Mouse (Mus musculus): ENCODE data around the gene Rcc1. TPM values are rescaled to one million over a fixed set of nuclear protein-coding genes. Genes with fewer than 3 reads are reported as not detected.
"Not testable (repeated sequence)": the region's sequence is repeated elsewhere in the genome, so short reads cannot be mapped to it uniquely, and the experiment has no call there.

Rcc1 gene
- polyA plus RNA-seq, 1 experiment from 2014 or later, result 36.4 TPM

- 82% methylated on average over 12 of the region's 12 CpGs for WGBS
- Histone ChIP-seq H3K9me3 (no peaks in the 10 kb centered on the region), H3K4me3 (no peak overlapping the region), H3K4me1 (no peaks in the 10 kb centered on the region), H3K27me3 (replicated peaks) (no peaks in the 10 kb centered on the region), H3K36me3 (replicated peaks) (peaks cover 23% of the 10 kb centered on the region; the same call in 1 of the 2 replicates), H3K4me2 (no peak overlapping the region), H3K27ac (no peak overlapping the region), H3K9ac (no peak overlapping the region)
- no peak for ATAC-seq (replicated peaks)
These were observed 61.6 kb downstream of the Rcc1 start for GRCm38 (mm10) chr4:132291624-132292335.

DNA sequence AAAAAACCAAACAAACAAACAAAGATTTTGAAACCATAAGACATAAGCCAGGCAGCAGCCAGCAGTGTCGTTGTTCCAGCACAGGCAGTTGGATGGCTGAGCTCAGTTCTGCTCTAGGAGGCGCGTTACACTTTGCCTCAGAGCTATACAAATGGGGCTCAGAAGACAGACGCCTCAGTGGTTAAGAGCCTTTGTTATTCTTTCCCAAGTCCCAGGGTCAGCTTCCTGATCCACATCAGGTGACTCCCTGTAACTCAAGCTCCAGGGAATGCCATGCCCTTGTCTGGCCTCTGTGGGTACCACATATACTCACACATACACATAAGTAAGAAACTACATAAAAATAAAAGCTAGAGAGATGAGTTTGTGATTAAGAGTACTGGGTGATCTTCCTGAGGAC lies 62.3 kb downstream of the Rcc1 start:
- Histone ChIP-seq H3K9me3 (no peaks in the 10 kb centered on the region), H3K4me3 (no peak overlapping the region), H3K27me3 (replicated peaks) (no peaks in the 10 kb centered on the region), H3K27ac (no peak overlapping the region), H3K36me3 (replicated peaks) (peaks cover 28% of the 10 kb centered on the region; the same call in 1 of the 2 replicates), H3K9ac (no peak overlapping the region), H3K4me1 (no peaks in the 10 kb centered on the region), H3K4me2 (no peak overlapping the region)
- no peak for ATAC-seq (replicated peaks)
- WGBS, result 96% methylated on average over 4 of the region's 4 CpGs

- H3K4me2 ChIP-seq; H3K9me3 ChIP-seq; ATAC-seq (replicated peaks); H3K9ac ChIP-seq; H3K4me3 ChIP-seq; H3K27me3 ChIP-seq (replicated peaks); H3K27ac ChIP-seq; H3K4me1 ChIP-seq: not testable (repeated sequence)
- WGBS, result 90% methylated on average over 2 of the region's 5 CpGs
- peaks cover 43% of the 10 kb centered on the region for H3K36me3 ChIP-seq (replicated peaks)
These were observed 64.6 kb downstream of the Rcc1 start for GRCm38 (mm10) chr4:132288840-132289239.

Other genes starting within 250 kb of the Rcc1 start
- gene Oprd1, start 209.1 kb downstream of the Rcc1 start, polyA plus RNA-seq (2015; fragmentation: Nextera tagmentation; extraction: Ambion mirVana), result 0.37 and 0.48 TPM in 2 replicates
- 117 and 120 TPM in 2 replicates for gene Ythdf2, start 141.3 kb downstream of the Rcc1 start, polyA plus RNA-seq (2015; fragmentation: Nextera tagmentation; extraction: Ambion mirVana)
- gene Gmeb1, start 92.0 kb downstream of the Rcc1 start, polyA plus RNA-seq (2015; fragmentation: Nextera tagmentation; extraction: Ambion mirVana), result 45.7 and 47.4 TPM in 2 replicates
- 45.2 and 47.7 TPM in 2 replicates for gene Taf12, start 79.2 kb downstream of the Rcc1 start, polyA plus RNA-seq (2015; fragmentation: Nextera tagmentation; extraction: Ambion mirVana)
- gene Rab42, start 50.2 kb downstream of the Rcc1 start, polyA plus RNA-seq (2015; fragmentation: Nextera tagmentation; extraction: Ambion mirVana), result 2.0 and 2.4 TPM in 2 replicates
- 71.2 and 84.6 TPM in 2 replicates for gene Trnau1ap, start 24.1 kb downstream of the Rcc1 start, polyA plus RNA-seq (2015; fragmentation: Nextera tagmentation; extraction: Ambion mirVana)
- gene Phactr4, start 68.9 kb upstream of the Rcc1 start, polyA plus RNA-seq (2015; fragmentation: Nextera tagmentation; extraction: Ambion mirVana), result 8.7 and 8.9 TPM in 2 replicates
- 15.9 and 17.7 TPM in 2 replicates for gene Med18, start 110.3 kb upstream of the Rcc1 start, polyA plus RNA-seq (2015; fragmentation: Nextera tagmentation; extraction: Ambion mirVana)
- gene Sesn2, start 156.9 kb upstream of the Rcc1 start, polyA plus RNA-seq (2015; fragmentation: Nextera tagmentation; extraction: Ambion mirVana), result 8.1 and 9.7 TPM in 2 replicates
- 1,207 and 1,280 TPM in 2 replicates for gene Atpif1, start 180.1 kb upstream of the Rcc1 start, polyA plus RNA-seq (2015; fragmentation: Nextera tagmentation; extraction: Ambion mirVana)
- 130 and 131 TPM in 2 replicates for gene Dnajc8, start 181.9 kb upstream of the Rcc1 start, polyA plus RNA-seq (2015; fragmentation: Nextera tagmentation; extraction: Ambion mirVana)
- 0.67 and 1.0 TPM in 2 replicates for gene Ptafr, start 210.5 kb upstream of the Rcc1 start, polyA plus RNA-seq (2015; fragmentation: Nextera tagmentation; extraction: Ambion mirVana)

Measured in midbrain, embryonic 15.5 days (tissue).